Mouse (Mus musculus) liver, adult 2 months (tissue): Measurements from ENCODE around the gene Rap1gap.

Experiments used
- CTCF ChIP-seq: fragments of 200-500 bp; IDR thresholded peaks from 2 replicates; pipeline ENCODE4 v1.5.1; 2011; ENCODE audit warnings: low read depth, low read length, control low read depth
- POLR2A ChIP-seq: fragments of 200-500 bp; IDR thresholded peaks from 2 replicates; pipeline ENCODE4 v1.6.1; 2011; ENCODE audit warnings: low read length, control low read depth; ENCODE audit not compliant: insufficient read depth; ENCODE audit errors: extremely low read depth

GRCm38 (mm10) chr4:137631596-137631995 lies 32.9 kb upstream of the Rap1gap start:
- TF ChIP-seq CTCF (no peak), POLR2A (no peak)
